Mouse (Mus musculus) embryonic facial prominence, embryonic 11.5 days (tissue): Measurements from ENCODE around the gene Foxj1. TPM values are rescaled to one million over a fixed set of nuclear protein-coding genes. Genes with fewer than 3 reads are reported as not detected.
A peak's percentile ranks its signal among the peaks of the same experiment; 100 is the strongest.
"Not testable (repeated sequence)": the region's sequence is repeated elsewhere in the genome, so short reads cannot be mapped to it uniquely, and the experiment has no call there.

Experiments used
- ATAC-seq: fragments of 200-750 bp; cut with Nextera tagmentation; replicated peaks from 2 replicates; pipeline ENCODE4 v1.8.0; 2017; ENCODE audit warnings: low read depth; ENCODE audit not compliant: insufficient number of reproducible peaks, low FRiP score, low TSS enrichment
- DNase-seq: peaks from one replicate; pipeline ENCODE4 v3.0.0-alpha.2; 2015; ENCODE audit warnings: low spot score
- H3K27ac ChIP-seq: fragments of 300-500 bp; sonication (generic); replicated peaks from 2 replicates; pipeline ENCODE4 v1.5.1; 2014; ENCODE audit warnings: mild to moderate bottlenecking, low read depth, low read length, control low read depth
- H3K27me3 ChIP-seq: fragments of 300-500 bp; sonication (generic); 2 replicates; pipeline ENCODE4 v1.6.1; 2014; ENCODE audit warnings: mild to moderate bottlenecking, low read length, moderate library complexity, mixed read lengths; ENCODE audit not compliant: control insufficient read depth, insufficient read depth
- H3K36me3 ChIP-seq: fragments of 300-500 bp; sonication (generic); replicated peaks from 2 replicates; pipeline ENCODE4 v1.6.1; 2014; ENCODE audit warnings: low read depth, mild to moderate bottlenecking, low read length, moderate library complexity, mixed read lengths; ENCODE audit not compliant: control insufficient read depth, insufficient read depth
- H3K4me1 ChIP-seq: fragments of 300-500 bp; sonication (generic); 2 replicates; pipeline ENCODE4 v1.6.1; 2014; ENCODE audit warnings: low read length, mixed read lengths; ENCODE audit not compliant: control insufficient read depth, insufficient read depth
- H3K4me2 ChIP-seq: fragments of 300-500 bp; sonication (generic); 2 replicates; pipeline ENCODE4 v1.6.1; 2014; ENCODE audit warnings: low read depth, mild to moderate bottlenecking, control low read depth, low read length, moderate library complexity
- H3K4me3 ChIP-seq: fragments of 300-500 bp; sonication (generic); 2 replicates; pipeline ENCODE4 v1.5.1; 2014; ENCODE audit warnings: low read depth, low read length, control low read depth
- H3K9ac ChIP-seq: fragments of 300-500 bp; sonication (generic); replicated peaks from 2 replicates; pipeline ENCODE4 v1.6.1; 2014; ENCODE audit warnings: mild to moderate bottlenecking, control low read depth, low read length
- H3K9me3 ChIP-seq: fragments of 300-500 bp; sonication (generic); replicated peaks from 2 replicates; pipeline ENCODE4 v1.6.1; 2016; ENCODE audit warnings: mild to moderate bottlenecking, low read length, inconsistent platforms, mixed read lengths; ENCODE audit not compliant: control insufficient read depth
- WGBS: fragments of 180-500 bp; shearing (Covaris S2); extraction: QIAGEN DNeasy Blood & Tissue Kit; methylation state at CpG from one replicate; pipeline ENCODE4 v1.1.7; 2014; 5-methylcytosine and 5-hydroxymethylcytosine counted together
- polyA plus RNA-seq: library from polyadenylated mRNA; unstranded; fragments of >200 nt; fragmentation: Nextera tagmentation; extraction: Ambion mirVana; gene quantifications from 2 replicates; pipeline ENCODE4 v1.2.1, GENCODE M21; 2014

Foxj1 gene
- polyA plus RNA-seq, 1 experiment from 2014 or later: 0.79 TPM

DNA sequence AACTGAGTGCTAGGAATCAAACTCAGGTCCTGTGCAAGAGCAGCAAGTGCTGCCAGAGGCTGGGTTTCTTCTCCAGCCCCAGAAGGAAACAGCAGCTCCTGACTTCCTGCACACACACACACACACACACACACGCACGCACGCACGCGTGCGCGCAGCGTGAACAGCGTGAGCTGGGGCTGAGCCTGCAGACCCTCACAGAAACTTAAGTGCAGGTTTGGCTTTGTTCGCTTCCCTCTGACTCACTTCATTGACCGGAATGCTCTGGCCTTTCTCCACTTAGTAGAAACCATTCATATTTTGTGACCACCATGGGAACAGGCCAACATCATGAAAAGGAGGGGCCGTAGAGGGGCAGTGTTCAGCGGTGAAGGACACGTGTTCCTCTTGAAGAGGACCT is 33.9 kb upstream of the Foxj1 start:
- H3K4me3 ChIP-seq: no peak overlapping the region
- H3K27me3 ChIP-seq: no peaks in the 10 kb centered on the region
- H3K9ac ChIP-seq: no peak overlapping the region
- no peak overlapping the region for H3K27ac ChIP-seq
- ATAC-seq (no peak), DNase-seq (no peak)
- no peaks in the 10 kb centered on the region for H3K36me3 ChIP-seq
- no peaks in the 10 kb centered on the region for H3K9me3 ChIP-seq
- 92% methylated on average over 14 of the region's 14 CpGs for WGBS
- no peak overlapping the region for H3K4me2 ChIP-seq
- H3K4me1 ChIP-seq: peaks cover 2% of the 10 kb centered on the region

DNA sequence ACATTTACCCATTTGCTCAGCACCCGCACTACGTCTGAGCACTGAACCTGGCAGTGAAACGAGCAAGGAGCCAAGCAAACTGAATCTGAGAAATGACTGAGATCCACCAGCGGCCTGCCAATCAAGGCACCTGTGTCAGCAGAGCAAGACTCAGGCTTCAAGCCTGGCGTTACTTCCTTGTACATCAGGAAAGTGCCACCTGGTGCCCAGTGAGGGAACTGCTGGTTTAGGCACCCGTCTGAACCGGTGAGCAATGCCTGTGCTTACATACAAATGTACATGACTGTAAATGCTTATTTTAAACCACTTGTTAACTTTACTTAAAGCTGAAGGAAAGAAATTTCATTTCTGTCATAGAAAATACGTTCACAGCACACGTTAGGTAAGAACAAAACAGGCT is 32.9 kb upstream of the Foxj1 start:
- H3K4me2 ChIP-seq: no peak overlapping the region
- no peak overlapping the region for H3K4me3 ChIP-seq
- no peaks in the 10 kb centered on the region for H3K27me3 ChIP-seq
- ATAC-seq (no peak), DNase-seq (peak; percentile 92)
- 24% methylated on average over 9 of the region's 9 CpGs for WGBS
- H3K27ac ChIP-seq: no peak overlapping the region
- no peak overlapping the region for H3K9ac ChIP-seq
- H3K9me3 ChIP-seq: no peaks in the 10 kb centered on the region
- no peaks in the 10 kb centered on the region for H3K36me3 ChIP-seq
- peaks cover 2% of the 10 kb centered on the region for H3K4me1 ChIP-seq

DNA sequence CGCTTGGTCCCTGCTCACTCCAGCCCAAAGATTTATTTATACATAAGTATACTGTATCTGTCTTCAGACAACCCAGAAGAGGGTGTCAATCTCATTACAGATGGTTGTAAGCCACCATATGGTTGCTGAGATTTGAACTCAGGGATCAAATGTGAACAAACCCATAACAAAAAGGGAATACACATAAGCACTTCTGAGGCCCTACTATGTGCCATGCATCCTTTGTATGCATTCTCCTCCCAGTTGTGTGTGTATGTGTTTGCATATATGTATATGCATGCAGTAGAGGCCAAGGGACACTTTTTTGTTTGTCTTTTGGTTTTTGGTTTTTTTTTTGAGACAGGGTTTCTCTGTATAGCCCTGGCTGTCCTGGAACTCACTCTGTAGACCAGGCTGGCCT is 31.4 kb upstream of the Foxj1 start:
- Histone ChIP-seq H3K9me3 (no peaks in the 10 kb centered on the region), H3K27me3 (no peaks in the 10 kb centered on the region), H3K27ac (no peak overlapping the region), H3K4me1 (peaks cover 2% of the 10 kb centered on the region), H3K4me3 (no peak overlapping the region), H3K4me2 (no peak overlapping the region), H3K36me3 (no peaks in the 10 kb centered on the region), H3K9ac (no peak overlapping the region)
- 90% methylated on average over 1 of the region's 1 CpGs for WGBS
- DNase-seq (no peak), ATAC-seq (no peak)

DNA sequence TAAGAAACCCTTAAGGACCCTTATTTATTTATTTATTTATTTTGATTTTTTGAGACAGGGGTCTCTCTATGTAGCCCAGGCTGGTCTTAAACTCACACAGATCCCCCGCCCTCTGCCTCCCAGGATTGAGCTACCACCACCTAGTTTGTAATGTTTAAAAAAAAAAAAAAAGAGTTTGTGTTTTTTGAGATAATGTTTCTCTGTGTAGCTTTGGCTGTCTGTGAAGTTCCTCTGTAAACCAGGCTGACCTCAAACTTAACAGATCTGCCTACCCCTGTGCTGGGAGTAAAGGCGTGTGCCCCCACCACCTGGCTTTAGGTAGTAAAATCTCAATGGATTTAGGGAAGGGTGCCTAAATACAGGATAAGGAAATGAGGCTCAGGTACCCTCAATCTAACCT is 30.9 kb upstream of the Foxj1 start:
- WGBS: 81% methylated on average over 2 of the region's 2 CpGs
- H3K27ac ChIP-seq: no peak overlapping the region
- no peak overlapping the region for H3K4me2 ChIP-seq
- H3K4me1 ChIP-seq: no peaks in the 10 kb centered on the region
- no peak overlapping the region for H3K9ac ChIP-seq
- H3K4me3 ChIP-seq: no peak overlapping the region
- DNase-seq (no peak), ATAC-seq (no peak)
- H3K36me3 ChIP-seq: no peaks in the 10 kb centered on the region
- H3K9me3 ChIP-seq: no peaks in the 10 kb centered on the region
- no peaks in the 10 kb centered on the region for H3K27me3 ChIP-seq

DNA sequence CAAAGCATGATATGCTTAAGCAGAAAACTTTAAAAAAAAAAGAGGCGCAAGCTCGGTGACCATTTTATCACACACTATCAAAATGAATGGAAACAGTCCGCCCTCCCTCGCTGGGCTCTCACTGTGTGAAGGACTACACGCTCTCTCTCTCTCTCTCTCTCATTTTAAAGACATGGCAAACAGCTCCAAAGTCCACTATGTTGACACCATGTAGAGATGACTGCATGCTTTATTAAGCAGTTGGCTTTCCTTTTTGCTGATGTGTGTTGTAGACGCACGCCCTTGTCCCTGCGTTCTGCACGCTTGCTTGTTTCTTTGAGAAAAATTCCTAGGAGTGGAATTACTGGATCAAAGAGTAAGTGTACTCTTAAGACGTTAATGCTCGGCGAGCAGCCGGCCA is 30.2 kb upstream of the Foxj1 start:
- Histone ChIP-seq H3K4me2 (no peak overlapping the region), H3K27ac (no peak overlapping the region), H3K9ac (no peak overlapping the region), H3K4me3 (no peak overlapping the region), H3K36me3 (no peaks in the 10 kb centered on the region), H3K9me3 (no peaks in the 10 kb centered on the region), H3K27me3 (no peaks in the 10 kb centered on the region), H3K4me1 (no peaks in the 10 kb centered on the region)
- DNase-seq (no peak), ATAC-seq (no peak)
- WGBS: 60% methylated on average over 13 of the region's 13 CpGs

DNA sequence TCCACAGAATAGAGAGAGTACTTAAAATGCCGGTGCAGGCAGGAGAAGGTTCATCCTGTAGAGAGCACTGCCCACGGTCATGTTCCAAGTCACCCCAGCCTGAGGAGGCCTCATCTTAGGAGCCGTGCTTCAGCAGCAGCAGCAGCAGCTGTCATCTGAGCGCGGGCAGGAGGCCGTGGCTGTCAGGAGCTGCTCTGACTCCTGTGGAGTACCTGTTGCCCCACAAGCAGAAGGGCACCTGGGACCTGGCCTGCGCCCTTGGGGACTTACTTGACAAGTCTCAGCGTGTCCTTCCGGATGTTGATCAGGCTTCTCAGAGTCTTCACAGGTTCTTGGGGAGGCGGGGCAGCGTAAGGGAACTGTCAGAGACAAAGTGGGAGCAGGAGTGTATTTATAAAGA is 26.8 kb upstream of the Foxj1 start:
- H3K4me2 ChIP-seq: no peak overlapping the region
- no peak for ATAC-seq
- H3K27ac ChIP-seq: no peak overlapping the region
- 69% methylated on average over 11 of the region's 11 CpGs for WGBS
- DNase-seq: no peak
- H3K27me3 ChIP-seq: no peaks in the 10 kb centered on the region
- no peaks in the 10 kb centered on the region for H3K36me3 ChIP-seq
- H3K9me3 ChIP-seq: no peaks in the 10 kb centered on the region
- no peak overlapping the region for H3K9ac ChIP-seq
- no peak overlapping the region for H3K4me3 ChIP-seq
- no peaks in the 10 kb centered on the region for H3K4me1 ChIP-seq

DNA sequence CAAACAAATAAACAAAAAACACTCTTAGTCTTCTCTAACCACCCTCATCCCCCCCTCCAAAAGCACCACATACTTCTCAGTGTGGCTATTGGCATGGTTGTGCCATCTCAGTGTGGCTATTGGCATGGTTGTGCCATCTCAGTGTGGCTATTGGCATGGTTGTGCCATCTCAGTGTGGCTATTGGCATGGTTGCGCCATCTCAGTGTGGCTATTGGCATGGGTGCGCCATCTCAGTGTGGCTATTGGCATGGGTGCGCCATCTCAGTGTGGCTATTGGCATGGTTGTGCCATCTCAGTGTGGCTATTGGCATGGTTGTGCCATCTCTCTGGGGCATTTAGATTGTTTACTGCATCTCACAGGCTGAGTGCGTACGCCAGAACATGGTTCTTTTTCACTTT is 25.7 kb upstream of the Foxj1 start:
- not testable (repeated sequence) for DNase-seq, H3K4me1 ChIP-seq, H3K4me3 ChIP-seq, H3K36me3 ChIP-seq, H3K9me3 ChIP-seq, H3K27ac ChIP-seq, ATAC-seq, H3K27me3 ChIP-seq, H3K4me2 ChIP-seq, H3K9ac ChIP-seq
- WGBS: 97% methylated on average over 5 of the region's 5 CpGs

DNA sequence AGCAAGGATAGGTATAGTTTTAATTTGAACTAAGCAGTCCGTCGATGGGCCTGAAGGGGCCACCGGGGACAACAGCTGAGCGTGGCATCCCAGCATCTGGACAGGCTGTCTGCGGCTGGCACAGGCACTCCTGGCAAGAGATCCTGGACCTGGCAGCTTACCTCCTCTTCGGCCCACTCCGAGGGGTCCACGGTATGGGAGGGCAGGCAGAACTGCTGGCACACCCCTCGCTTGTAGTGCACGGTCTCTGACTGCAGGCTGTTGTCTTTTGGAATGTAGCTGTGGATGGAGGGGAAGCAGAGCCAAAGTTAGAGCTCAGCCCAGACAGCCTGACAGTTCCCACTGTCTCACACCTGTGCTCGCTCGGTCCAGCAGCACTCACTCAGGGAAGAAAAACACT is 24.5 kb upstream of the Foxj1 start:
- Histone ChIP-seq H3K27me3 (no peaks in the 10 kb centered on the region), H3K4me2 (no peak overlapping the region), H3K4me1 (no peaks in the 10 kb centered on the region), H3K27ac (no peak overlapping the region), H3K4me3 (no peak overlapping the region), H3K36me3 (no peaks in the 10 kb centered on the region; the same call in 1 of the 2 replicates), H3K9ac (no peak overlapping the region), H3K9me3 (no peaks in the 10 kb centered on the region)
- WGBS: 88% methylated on average over 12 of the region's 12 CpGs
- no peak for ATAC-seq
- no peak for DNase-seq
